Mouse (Mus musculus) lung, embryonic 14.5 days (tissue): ENCODE measurements around the gene Kif27. TPM values are rescaled to one million over a fixed set of nuclear protein-coding genes. Genes with fewer than 3 reads are reported as not detected.

Experiments
- ATAC-seq: fragments of 200-750 bp; cut with Nextera tagmentation; 2 replicates; pipeline ENCODE4 v1.8.0; 2017; ENCODE audit warnings: mild to moderate bottlenecking, moderate TSS enrichment, moderate library complexity; ENCODE audit not compliant: insufficient read depth
- DNase-seq: peaks from one replicate; pipeline ENCODE4 v3.0.0-alpha.2; 2015
- H3K27ac ChIP-seq: fragments of 300-500 bp; sonication (generic); 2 replicates; pipeline ENCODE4 v1.5.1; 2014; ENCODE audit warnings: low read depth, mild to moderate bottlenecking, moderate library complexity
- H3K27me3 ChIP-seq: fragments of 300-500 bp; sonication (generic); 2 replicates; pipeline ENCODE4 v1.6.1; 2014; ENCODE audit warnings: low read length, control low read depth; ENCODE audit not compliant: insufficient read depth
- H3K36me3 ChIP-seq: fragments of 300-500 bp; sonication (generic); 2 replicates; pipeline ENCODE4 v1.6.1; 2014; ENCODE audit warnings: control low read depth; ENCODE audit not compliant: insufficient read depth
- H3K4me1 ChIP-seq: fragments of 300-500 bp; sonication (generic); 2 replicates; pipeline ENCODE4 v1.6.1; 2014; ENCODE audit warnings: antibody characterized with exemption, control low read depth; ENCODE audit not compliant: insufficient read depth
- H3K4me2 ChIP-seq: fragments of 300-500 bp; sonication (generic); 2 replicates; pipeline ENCODE4 v1.6.1; 2014; ENCODE audit warnings: mild to moderate bottlenecking
- H3K4me3 ChIP-seq: fragments of 300-500 bp; sonication (generic); 2 replicates; pipeline ENCODE4 v1.5.1; 2014; ENCODE audit warnings: low read depth, low read length
- H3K9ac ChIP-seq: fragments of 300-500 bp; sonication (generic); 2 replicates; pipeline ENCODE4 v1.6.1; 2014
- H3K9me3 ChIP-seq: fragments of 300-500 bp; sonication (generic); 2 replicates; pipeline ENCODE4 v1.6.1; 2016; ENCODE audit warnings: low read depth, low read length, control low read depth
- CTCF ChIP-seq: IDR thresholded peaks from 2 replicates; pipeline ENCODE4 v1.5.1; 2016; ENCODE audit warnings: antibody characterized with exemption, low read depth
- WGBS: fragments of 180-500 bp; shearing (Covaris S2); extraction: QIAGEN DNeasy Blood & Tissue Kit; methylation state at CpG from one replicate; pipeline ENCODE4 v1.1.7; 2014; 5-methylcytosine and 5-hydroxymethylcytosine counted together
- polyA plus RNA-seq: library from polyadenylated mRNA; unstranded; fragments of >200 nt; fragmentation: Nextera tagmentation; extraction: Ambion mirVana; gene quantifications from 2 replicates; pipeline ENCODE4 v1.2.1, GENCODE M21; 2014

Kif27 gene
- polyA plus RNA-seq, 1 experiment from 2014 or later = 0.82 TPM

- DNase-seq (no peak), ATAC-seq (no peak)
- Histone ChIP-seq H3K4me2 (no peak overlapping the region), H3K9me3 (no peaks in the 10 kb centered on the region), H3K4me3 (no peak overlapping the region), H3K27ac (no peak overlapping the region), H3K4me1 (no peaks in the 10 kb centered on the region), H3K27me3 (0 out of 2 replicates have a peak, but pooled peaks cover 3% of the 10 kb centered on the region), H3K36me3 (no peaks in the 10 kb centered on the region), H3K9ac (no peak overlapping the region)
- WGBS = 69% methylated on average over 3 of the region's 3 CpGs
- no peak for TF ChIP-seq CTCF
Measured at GRCm38 (mm10) chr13:58280528-58280927, 78.4 kb downstream of the Kif27 start.

GRCm38 (mm10) chr13:58276256-58276655 lies 82.7 kb downstream of the Kif27 start:
- H3K27ac ChIP-seq = no peak overlapping the region
- ATAC-seq (no peak), DNase-seq (no peak)
- no peak overlapping the region for H3K4me3 ChIP-seq
- WGBS = 63% methylated on average over 10 of the region's 10 CpGs
- TF ChIP-seq CTCF = no peak
- no peaks in the 10 kb centered on the region for H3K36me3 ChIP-seq
- H3K27me3 ChIP-seq = 0 out of 2 replicates have a peak, but pooled peaks cover 8% of the 10 kb centered on the region
- peaks cover 2% of the 10 kb centered on the region; the same call in 1 of the 2 replicates for H3K4me1 ChIP-seq
- no peaks in the 10 kb centered on the region for H3K9me3 ChIP-seq
- H3K4me2 ChIP-seq = no peak overlapping the region
- no peak overlapping the region for H3K9ac ChIP-seq

GRCm38 (mm10) chr13:58275599-58275998 lies 83.3 kb downstream of the Kif27 start, which contains the start of gene Gkap1:
TSS of gene Gkap1 (minus strand) at chr13:58275699.
- ATAC-seq (no peak), DNase-seq (no peak)
- Histone ChIP-seq H3K27me3 (0 out of 2 replicates have a peak, but pooled peaks cover 8% of the 10 kb centered on the region), H3K9me3 (no peaks in the 10 kb centered on the region), H3K4me1 (peaks cover 2% of the 10 kb centered on the region; the same call in 1 of the 2 replicates), H3K27ac (peak within 1 kb of the TSS; percentile 72), H3K9ac (peak within 1 kb of the TSS; percentile 76), H3K4me3 (peak within 1 kb of the TSS; percentile 82), H3K4me2 (peak within 1 kb of the TSS; percentile 84), H3K36me3 (no peaks in the 10 kb centered on the region)
- WGBS = 72% methylated on average over 8 of the region's 8 CpGs
- no peak for TF ChIP-seq CTCF

- DNase-seq (no peak), ATAC-seq (no peak)
- H3K27me3 ChIP-seq = 0 out of 2 replicates have a peak, but pooled peaks cover 8% of the 10 kb centered on the region
- peak overlapping the region; percentile 82 for H3K4me3 ChIP-seq
- no peaks in the 10 kb centered on the region for H3K36me3 ChIP-seq
- WGBS = 18% methylated on average over 9 of the region's 9 CpGs
- H3K4me2 ChIP-seq = peak overlapping the region; percentile 84
- TF ChIP-seq CTCF = no peak
- no peak overlapping the region for H3K27ac ChIP-seq
- H3K4me1 ChIP-seq = peaks cover 2% of the 10 kb centered on the region; the same call in 1 of the 2 replicates
- H3K9ac ChIP-seq = peak overlapping the region; percentile 76
- H3K9me3 ChIP-seq = no peaks in the 10 kb centered on the region
Measured at GRCm38 (mm10) chr13:58275076-58275475, 83.8 kb downstream of the Kif27 start.

- H3K9ac ChIP-seq = peak overlapping the region; percentile 76
- H3K4me1 ChIP-seq = peaks cover 2% of the 10 kb centered on the region; the same call in 1 of the 2 replicates
- H3K9me3 ChIP-seq = no peaks in the 10 kb centered on the region
- 0 out of 2 replicates have a peak, but pooled peaks cover 8% of the 10 kb centered on the region for H3K27me3 ChIP-seq
- peak overlapping the region; percentile 72 for H3K27ac ChIP-seq
- H3K4me2 ChIP-seq = peak overlapping the region; percentile 84
- no peaks in the 10 kb centered on the region for H3K36me3 ChIP-seq
- DNase-seq (peak; percentile 83), ATAC-seq (peak; percentile 89)
- under 1% methylated on average over 82 of the region's 84 CpGs for WGBS
- no peak for TF ChIP-seq CTCF
- peak overlapping the region; percentile 82 for H3K4me3 ChIP-seq
Measured at GRCm38 (mm10) chr13:58274259-58274991, 84.5 kb downstream of the Kif27 start.

- H3K9me3 ChIP-seq = no peaks in the 10 kb centered on the region
- peak; percentile 72 for ATAC-seq
Measured at GRCm38 (mm10) chr13:58273411-58274258, 85.3 kb downstream of the Kif27 start.

More at GRCm38 (mm10) chr13:58273411-58274258, 85.3 kb downstream of the Kif27 start:
- peak; percentile 63 for DNase-seq
- Histone ChIP-seq H3K36me3 (no peaks in the 10 kb centered on the region), H3K4me1 (peaks cover 2% of the 10 kb centered on the region; the same call in 1 of the 2 replicates), H3K4me3 (peak overlapping the region; percentile 82), H3K9ac (peak overlapping the region; percentile 76), H3K4me2 (peak overlapping the region; percentile 84), H3K27ac (peak overlapping the region; percentile 72), H3K27me3 (0 out of 2 replicates have a peak, but pooled peaks cover 8% of the 10 kb centered on the region)
- WGBS = under 1% methylated on average over 58 of the region's 115 CpGs
- TF ChIP-seq CTCF = no peak
